Mouse (Mus musculus) frontal cortex, adult 2 months (tissue): Measurements from ENCODE around the gene Nacc2. TPM values are rescaled to one million over a fixed set of nuclear protein-coding genes. Genes with fewer than 3 reads are reported as not detected.

Experiments used
- DNase-seq, 2 experiments: peaks; one replicate each; pipeline ENCODE4 v3.0.0; 2022; ENCODE audit warnings: low spot score in 1 of 2; ENCODE audit errors: extremely low spot score in 1 of 2
- polyA plus RNA-seq: library from polyadenylated mRNA; depleted of rRNA; stranded (reverse); fragments of >200 nt; gene quantifications from 2 replicates; pipeline ENCODE4 v1.2.3, GENCODE M21; 2012; rRNA removed

Nacc2 gene
- polyA plus RNA-seq, 1 experiment = 72.8 TPM

DNA sequence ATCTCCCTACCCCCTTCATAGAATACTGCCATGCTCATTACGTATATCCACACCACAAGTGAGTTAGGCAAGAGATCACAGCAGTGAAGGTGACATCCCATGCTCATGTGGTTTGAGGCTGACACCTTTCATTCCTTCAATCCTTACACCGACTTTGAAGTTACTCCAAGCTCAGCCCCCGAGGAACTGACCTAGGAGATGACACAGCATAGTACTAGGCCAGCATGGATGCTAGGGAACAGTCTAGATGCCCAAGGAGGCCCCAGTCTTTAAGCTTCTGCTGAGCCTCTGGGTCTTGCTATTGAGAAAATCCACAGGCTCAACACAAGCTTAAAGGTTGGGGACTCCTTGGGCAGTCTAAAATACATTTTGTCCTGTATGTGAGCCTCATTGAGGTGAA lies 103.1 kb downstream of the Nacc2 start:
- no peak for DNase-seq

DNA sequence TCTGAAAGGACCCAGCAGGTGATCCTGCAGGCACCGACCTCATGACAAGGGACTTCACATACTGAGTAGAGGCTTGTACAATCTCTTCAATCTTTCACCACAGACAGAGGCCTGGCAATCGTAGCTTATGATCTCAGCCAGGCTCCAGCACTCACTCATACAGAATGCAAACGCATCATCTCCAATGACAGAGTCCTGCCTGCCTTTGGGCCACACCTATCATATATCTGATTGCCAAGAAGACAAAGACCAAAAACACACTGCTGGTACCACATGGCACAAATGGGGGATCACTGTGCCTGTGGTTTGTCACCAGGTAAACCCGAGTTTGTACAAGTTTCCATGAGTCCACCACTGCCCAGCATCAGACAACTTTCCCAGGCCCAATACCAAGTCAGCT lies 105.7 kb downstream of the Nacc2 start:
- DNase-seq = no peak

DNA sequence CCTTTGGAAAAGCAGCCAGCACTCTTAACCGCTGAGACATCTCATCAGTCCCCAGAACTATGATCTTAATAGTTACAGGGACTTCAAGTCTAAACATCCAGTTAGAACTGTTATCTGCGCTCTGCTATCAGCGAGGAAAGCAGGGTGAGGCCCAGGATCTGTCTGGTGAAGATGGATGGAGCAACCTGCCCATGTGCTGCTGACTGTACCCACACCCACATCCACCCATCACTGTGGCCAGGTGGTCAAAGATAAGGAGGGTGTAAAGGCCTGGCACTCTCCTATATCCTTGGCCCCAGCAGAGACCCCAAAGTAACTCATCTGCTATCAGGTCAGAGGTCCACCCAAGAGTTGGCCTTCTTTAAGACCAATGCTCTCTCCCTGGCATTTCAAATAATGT lies 109.3 kb downstream of the Nacc2 start:
- no peak for DNase-seq

DNA sequence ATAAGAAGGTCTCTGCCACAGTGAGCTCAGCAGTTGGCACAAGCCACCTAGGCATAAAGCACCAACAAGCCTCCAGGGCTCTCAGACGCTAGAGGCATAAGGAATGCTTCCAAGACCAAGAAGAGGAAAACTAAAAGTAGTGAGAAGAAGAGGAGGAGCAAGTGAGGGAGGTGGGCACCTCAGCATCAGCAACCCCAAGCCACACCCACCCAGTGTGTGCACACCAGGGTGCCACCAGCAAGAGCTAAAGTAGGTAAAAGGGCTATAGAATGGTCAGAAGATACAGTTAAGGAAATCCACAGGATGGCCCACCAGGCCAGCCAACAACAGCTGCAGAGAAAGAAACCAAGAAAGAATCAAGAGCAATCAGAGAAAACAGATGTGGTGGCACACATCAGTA lies 111.6 kb downstream of the Nacc2 start:
- no peak for DNase-seq

Other genes with a start within 250 kb of the Nacc2 start
- gene Camsap1, start 139.9 kb downstream of the Nacc2 start, polyA plus RNA-seq = 36.9 and 41.5 TPM in 2 replicates
- gene Ubac1, start 101.5 kb downstream of the Nacc2 start, polyA plus RNA-seq = 78.1 and 79.7 TPM in 2 replicates
- gene Lhx3, start 85.1 kb upstream of the Nacc2 start, polyA plus RNA-seq = 0.13 and 0.22 TPM in 2 replicates
- 25.0 and 26.2 TPM in 2 replicates for gene Qsox2, start 114.3 kb upstream of the Nacc2 start, polyA plus RNA-seq
- 1.6 and 1.8 TPM in 2 replicates for gene Ccdc187, start 171.3 kb upstream of the Nacc2 start, polyA plus RNA-seq
- 248 and 275 TPM in 2 replicates for gene Gpsm1, start 192.3 kb upstream of the Nacc2 start, polyA plus RNA-seq
- 35.2 and 37.1 TPM in 2 replicates for gene Dnlz, start 228.9 kb upstream of the Nacc2 start, polyA plus RNA-seq
- gene Card9, start 237.7 kb upstream of the Nacc2 start, polyA plus RNA-seq = 6.6 TPM in 2 replicates